Mouse (Mus musculus): ENCODE measurements around the gene 2210016L21Rik. TPM values are rescaled to one million over a fixed set of nuclear protein-coding genes. Genes with fewer than 3 reads are reported as not detected.
"Not testable (repeated sequence)": the region's sequence is repeated elsewhere in the genome, so short reads cannot be mapped to it uniquely, and the experiment has no call there.

The 2210016L21Rik gene
- 51.3 and 62.7 TPM in 2 replicates for polyA plus RNA-seq (2015; fragmentation: Nextera tagmentation; extraction: Ambion mirVana)

- 1% methylated on average over 39 of the region's 39 CpGs for WGBS
- ATAC-seq = peak; percentile 94
- H3K9me3 ChIP-seq = no peaks in the 10 kb centered on the region
- H3K27me3 ChIP-seq (replicated peaks) = no peaks in the 10 kb centered on the region
- H3K9ac ChIP-seq = peak within 1 kb of the TSS; percentile 98
- H3K27ac ChIP-seq = peak within 1 kb of the TSS; percentile 86
- H3K36me3 ChIP-seq = peaks cover 10% of the 10 kb centered on the region
- H3K4me3 ChIP-seq (replicated peaks) = peak within 1 kb of the TSS; percentile 97
- peak within 1 kb of the TSS; percentile 60 for H3K4me2 ChIP-seq (replicated peaks)
- H3K4me1 ChIP-seq (replicated peaks) = peaks cover 5% of the 10 kb centered on the region; the same call in 1 of the 2 replicates
Observed at GRCm38 (mm10) chr5:114942074-114942765, at the start of gene 2210016L21Rik. 2210016L21Rik (plus strand) TSS chr5:114942158.

- WGBS = 69% methylated on average over 4 of the region's 4 CpGs
- no peak overlapping the region for H3K27ac ChIP-seq
- no peaks in the 10 kb centered on the region for H3K9me3 ChIP-seq
- ATAC-seq = no peak
- no peaks in the 10 kb centered on the region for H3K27me3 ChIP-seq (replicated peaks)
- no peaks in the 10 kb centered on the region for H3K36me3 ChIP-seq
- H3K4me2 ChIP-seq (replicated peaks) = no peak overlapping the region
- H3K4me3 ChIP-seq (replicated peaks) = no peak overlapping the region
- peaks cover 9% of the 10 kb centered on the region; the same call in 1 of the 2 replicates for H3K4me1 ChIP-seq (replicated peaks)
- H3K9ac ChIP-seq = no peak overlapping the region
Observed at GRCm38 (mm10) chr5:114895542-114895941, 46.4 kb upstream of the 2210016L21Rik start.

GRCm38 (mm10) chr5:114896688-114897373, 45.1 kb upstream of the 2210016L21Rik start, which contains the start of gene Oasl2:
Oasl2 (plus strand) TSS chr5:114896936.
- 54% methylated on average over 13 of the region's 13 CpGs for WGBS
- peaks cover 9% of the 10 kb centered on the region; the same call in 1 of the 2 replicates for H3K4me1 ChIP-seq (replicated peaks)
- H3K9ac ChIP-seq = peak within 1 kb of the TSS; percentile 26
- peak within 1 kb of the TSS; percentile 56 for H3K4me2 ChIP-seq (replicated peaks)
- no peaks in the 10 kb centered on the region for H3K9me3 ChIP-seq
- no peaks in the 10 kb centered on the region for H3K27me3 ChIP-seq (replicated peaks)
- H3K36me3 ChIP-seq = no peaks in the 10 kb centered on the region
- H3K27ac ChIP-seq = peak within 1 kb of the TSS; percentile 20
- H3K4me3 ChIP-seq (replicated peaks) = peak within 1 kb of the TSS; percentile 25
- ATAC-seq = no peak; the same call in 1 of the 2 replicates

GRCm38 (mm10) chr5:114897374-114897793, 44.6 kb upstream of the 2210016L21Rik start:
- Histone ChIP-seq H3K4me3 (replicated peaks) (peak overlapping the region; percentile 25), H3K9ac (peak overlapping the region; percentile 26), H3K36me3 (no peaks in the 10 kb centered on the region), H3K27ac (peak overlapping the region; percentile 20), H3K4me1 (replicated peaks) (peaks cover 9% of the 10 kb centered on the region; the same call in 1 of the 2 replicates), H3K4me2 (replicated peaks) (peak overlapping the region; percentile 56), H3K9me3 (no peaks in the 10 kb centered on the region), H3K27me3 (replicated peaks) (no peaks in the 10 kb centered on the region)
- peak; percentile 63 for ATAC-seq
- WGBS = 9% methylated on average over 7 of the region's 7 CpGs

GRCm38 (mm10) chr5:114898857-114899256, 43.1 kb upstream of the 2210016L21Rik start:
- ATAC-seq = no peak
- H3K4me2 ChIP-seq (replicated peaks) = no peak overlapping the region

GRCm38 (mm10) chr5:114902413-114902812, 39.5 kb upstream of the 2210016L21Rik start:
- Histone ChIP-seq H3K9ac (no peak overlapping the region), H3K27ac (no peak overlapping the region), H3K4me2 (replicated peaks) (no peak overlapping the region), H3K27me3 (replicated peaks) (no peaks in the 10 kb centered on the region), H3K9me3 (no peaks in the 10 kb centered on the region), H3K4me3 (replicated peaks) (no peak overlapping the region), H3K36me3 (0 out of 2 replicates have a peak, but pooled peaks cover 3% of the 10 kb centered on the region), H3K4me1 (replicated peaks) (peaks cover 9% of the 10 kb centered on the region; the same call in 1 of the 2 replicates)
- 38% methylated on average over 1 of the region's 1 CpGs for WGBS
- ATAC-seq = no peak

More at GRCm38 (mm10) chr5:114898857-114899256, 43.1 kb upstream of the 2210016L21Rik start:
- Histone ChIP-seq H3K9ac (no peak overlapping the region), H3K36me3 (no peaks in the 10 kb centered on the region), H3K27ac (no peak overlapping the region), H3K4me1 (replicated peaks) (peaks cover 9% of the 10 kb centered on the region; the same call in 1 of the 2 replicates), H3K27me3 (replicated peaks) (no peaks in the 10 kb centered on the region), H3K4me3 (replicated peaks) (no peak overlapping the region), H3K9me3 (no peaks in the 10 kb centered on the region)
- 71% methylated on average over 7 of the region's 7 CpGs for WGBS

- ATAC-seq = no peak
- Histone ChIP-seq H3K9ac (no peak overlapping the region), H3K36me3 (0 out of 2 replicates have a peak, but pooled peaks cover 3% of the 10 kb centered on the region), H3K4me3 (replicated peaks) (no peak overlapping the region), H3K27ac (no peak overlapping the region), H3K4me2 (replicated peaks) (no peak overlapping the region), H3K9me3 (no peaks in the 10 kb centered on the region), H3K27me3 (replicated peaks) (no peaks in the 10 kb centered on the region), H3K4me1 (replicated peaks) (peaks cover 7% of the 10 kb centered on the region; the same call in 1 of the 2 replicates)
- WGBS = 51% methylated on average over 13 of the region's 13 CpGs
Observed at GRCm38 (mm10) chr5:114908598-114909305, 33.2 kb upstream of the 2210016L21Rik start.

GRCm38 (mm10) chr5:114913686-114914085, 28.3 kb upstream of the 2210016L21Rik start:
- WGBS = 61% methylated on average over 4 of the region's 4 CpGs
- no peak overlapping the region for H3K27ac ChIP-seq
- no peak overlapping the region for H3K4me2 ChIP-seq (replicated peaks)

GRCm38 (mm10) chr5:114914855-114915254, 27.1 kb upstream of the 2210016L21Rik start:
- Histone ChIP-seq H3K27ac (no peak overlapping the region), H3K9ac (no peak overlapping the region), H3K9me3 (no peaks in the 10 kb centered on the region), H3K4me1 (replicated peaks) (no peaks in the 10 kb centered on the region), H3K4me3 (replicated peaks) (no peak overlapping the region), H3K27me3 (replicated peaks) (no peaks in the 10 kb centered on the region), H3K4me2 (replicated peaks) (no peak overlapping the region), H3K36me3 (no peaks in the 10 kb centered on the region)
- no peak for ATAC-seq
- 65% methylated on average over 8 of the region's 8 CpGs for WGBS

More at GRCm38 (mm10) chr5:114913686-114914085, 28.3 kb upstream of the 2210016L21Rik start:
- H3K4me3 ChIP-seq (replicated peaks) = no peak overlapping the region
- ATAC-seq = no peak
- no peaks in the 10 kb centered on the region for H3K36me3 ChIP-seq
- no peak overlapping the region for H3K9ac ChIP-seq
- no peaks in the 10 kb centered on the region for H3K9me3 ChIP-seq
- H3K27me3 ChIP-seq (replicated peaks) = no peaks in the 10 kb centered on the region
- H3K4me1 ChIP-seq (replicated peaks) = no peaks in the 10 kb centered on the region

- WGBS = 76% methylated on average over 5 of the region's 5 CpGs
- H3K4me1 ChIP-seq (replicated peaks) = no peaks in the 10 kb centered on the region
- H3K4me3 ChIP-seq (replicated peaks) = no peak overlapping the region
- H3K9ac ChIP-seq = no peak overlapping the region
- H3K9me3 ChIP-seq = no peaks in the 10 kb centered on the region
- no peak overlapping the region for H3K4me2 ChIP-seq (replicated peaks)
- no peaks in the 10 kb centered on the region for H3K27me3 ChIP-seq (replicated peaks)
- H3K27ac ChIP-seq = no peak overlapping the region
- ATAC-seq = no peak
- H3K36me3 ChIP-seq = no peaks in the 10 kb centered on the region
Observed at GRCm38 (mm10) chr5:114915854-114916253, 26.1 kb upstream of the 2210016L21Rik start.

GRCm38 (mm10) chr5:114916777-114917176, 25.2 kb upstream of the 2210016L21Rik start:
- H3K27ac ChIP-seq = no peak overlapping the region
- no peak for ATAC-seq
- H3K9ac ChIP-seq = no peak overlapping the region
- WGBS = 76% methylated on average over 4 of the region's 4 CpGs
- no peaks in the 10 kb centered on the region for H3K27me3 ChIP-seq (replicated peaks)
- H3K36me3 ChIP-seq = no peaks in the 10 kb centered on the region
- H3K9me3 ChIP-seq = no peaks in the 10 kb centered on the region
- H3K4me2 ChIP-seq (replicated peaks) = no peak overlapping the region
- 0 out of 2 replicates have a peak, but pooled peaks cover 2% of the 10 kb centered on the region for H3K4me1 ChIP-seq (replicated peaks)
- no peak overlapping the region for H3K4me3 ChIP-seq (replicated peaks)

- not testable (repeated sequence) for H3K4me2 ChIP-seq (replicated peaks); H3K9ac ChIP-seq; H3K36me3 ChIP-seq; H3K4me1 ChIP-seq (replicated peaks); ATAC-seq; H3K9me3 ChIP-seq; H3K4me3 ChIP-seq (replicated peaks); H3K27me3 ChIP-seq (replicated peaks); H3K27ac ChIP-seq
- 89% methylated on average over 5 of the region's 5 CpGs for WGBS
Observed at GRCm38 (mm10) chr5:114917357-114917756, 24.6 kb upstream of the 2210016L21Rik start.
